Mouse (Mus musculus) CH12.LX (cell line): ENCODE data around the gene Rprd1b. TPM values are rescaled to one million over a fixed set of nuclear protein-coding genes. Genes with fewer than 3 reads are reported as not detected.

Experiments
- DNase-seq: peaks from one replicate; pipeline ENCODE4 v3.0.0-alpha.2; 2013; ENCODE audit errors: extremely low read depth
- H3K27ac ChIP-seq: 2 replicates; pipeline ENCODE4 v1.5.1; 2012; ENCODE audit warnings: low read depth, mild to moderate bottlenecking, control low read depth, moderate library complexity; ENCODE audit not compliant: insufficient read depth
- H3K27me3 ChIP-seq: replicated peaks from 2 replicates; pipeline ENCODE3; 2012; ENCODE audit warnings: inconsistent platforms
- H3K36me3 ChIP-seq, 2 experiments: replicated peaks in 1 of 2; 2 replicates each; pipeline versions ENCODE3 to v1.6.1; 2012; ENCODE audit warnings: inconsistent platforms in 1 of 2, low read length in 1 of 2, mild to moderate bottlenecking in 1 of 2, mixed read lengths in 1 of 2, moderate library complexity in 1 of 2; ENCODE audit not compliant: control insufficient read depth in 1 of 2, insufficient read depth in 1 of 2
- H3K4me1 ChIP-seq, 2 experiments: 2 replicates each; pipeline ENCODE4 v1.6.1; 2012; ENCODE audit warnings: inconsistent platforms in 1 of 2, moderate library complexity in 1 of 2; ENCODE audit not compliant: insufficient read depth in 2 of 2, control insufficient read depth in 1 of 2
- H3K4me2 ChIP-seq: 2 replicates; pipeline ENCODE4 v1.6.1; 2012; ENCODE audit warnings: low read depth, mild to moderate bottlenecking, control low read depth; ENCODE audit not compliant: poor library complexity, insufficient read depth, severe bottlenecking
- H3K4me3 ChIP-seq, 3 experiments: fragments of 150-350 bp in 1 of 3; sonication (generic) in 1 of 3; replicated peaks in 1 of 3; 2 replicates each; pipeline versions ENCODE3 to v1.5.1; 2011 to 2012; ENCODE audit warnings: low read depth in 2 of 3, low read length in 2 of 3, mild to moderate bottlenecking in 2 of 3, moderate library complexity in 2 of 3, control low read depth in 1 of 3, improper control_type of control experiment in 1 of 3, inconsistent platforms in 1 of 3, mixed read lengths in 1 of 3; ENCODE audit not compliant: poor library complexity in 1 of 3
- H3K79me2 ChIP-seq: replicated peaks from 2 replicates; pipeline ENCODE4 v1.6.1; 2012; ENCODE audit warnings: mild to moderate bottlenecking, moderate library complexity; ENCODE audit not compliant: control insufficient read depth, poor library complexity, insufficient read depth, severe bottlenecking; ENCODE audit errors: extremely low read depth
- H3K9ac ChIP-seq: 2 replicates; pipeline ENCODE4 v1.6.1; 2012; ENCODE audit warnings: low read depth, mild to moderate bottlenecking, control low read depth, moderate library complexity; ENCODE audit not compliant: insufficient read depth
- H3K9me3 ChIP-seq: replicated peaks from 2 replicates; pipeline ENCODE3; 2012; ENCODE audit warnings: low read length, inconsistent platforms, mixed read lengths
- BHLHE40 ChIP-seq: IDR thresholded peaks from 2 replicates; pipeline ENCODE4 v1.6.1; 2011; ENCODE audit warnings: mild to moderate bottlenecking, low read depth, low read length, improper control_type of control experiment
- CHD2 ChIP-seq: IDR thresholded peaks from 2 replicates; pipeline ENCODE4 v1.6.1; 2011; ENCODE audit warnings: low read length, improper control_type of control experiment
- ETS1 ChIP-seq: conservative IDR thresholded peaks from 2 replicates; pipeline ENCODE4 v1.6.1; 2012; ENCODE audit warnings: low read depth, mild to moderate bottlenecking, inconsistent platforms, low read length, improper control_type of control experiment, moderate library complexity
- HCFC1 ChIP-seq: IDR thresholded peaks from 2 replicates; pipeline ENCODE4 v1.6.1; 2012; ENCODE audit warnings: low read depth, mild to moderate bottlenecking, inconsistent platforms, low read length, improper control_type of control experiment
- IRF4 ChIP-seq: IDR thresholded peaks from 2 replicates; pipeline ENCODE4 v1.6.1; 2014; ENCODE audit warnings: low read depth, mild to moderate bottlenecking, inconsistent platforms, low read length, improper control_type of control experiment
- JUN ChIP-seq: IDR thresholded peaks from 2 replicates; pipeline ENCODE4 v1.6.1; 2011; ENCODE audit warnings: low read depth, mild to moderate bottlenecking, low read length, improper control_type of control experiment, moderate library complexity; ENCODE audit not compliant: insufficient read depth
- KAT2A ChIP-seq: IDR thresholded peaks from 2 replicates; pipeline ENCODE4 v1.6.1; 2012; ENCODE audit warnings: low read length, improper control_type of control experiment, inconsistent platforms; ENCODE audit not compliant: insufficient replicate concordance
- MAZ ChIP-seq: IDR thresholded peaks from 2 replicates; pipeline ENCODE4 v1.6.1; 2012; ENCODE audit warnings: low read depth, mild to moderate bottlenecking, inconsistent platforms, low read length, improper control_type of control experiment, moderate library complexity
- MXI1 ChIP-seq: IDR thresholded peaks from 2 replicates; pipeline ENCODE4 v1.6.1; 2011; ENCODE audit warnings: mild to moderate bottlenecking, low read depth, low read length, improper control_type of control experiment
- NELFE ChIP-seq: IDR thresholded peaks from 2 replicates; pipeline ENCODE4 v1.6.1; 2011; ENCODE audit warnings: low read depth, low read length, improper control_type of control experiment
- NRF1 ChIP-seq: IDR thresholded peaks from 2 replicates; pipeline ENCODE4 v1.6.1; 2014; ENCODE audit warnings: low read depth, mild to moderate bottlenecking, inconsistent platforms, low read length, improper control_type of control experiment, moderate library complexity
- POLR2AphosphoS2 ChIP-seq: IDR thresholded peaks from 2 replicates; pipeline ENCODE4 v1.6.1; 2011; ENCODE audit warnings: low read depth, low read length, improper control_type of control experiment
- RCOR1 ChIP-seq: conservative IDR thresholded peaks from 2 replicates; pipeline ENCODE4 v1.6.1; 2012; ENCODE audit warnings: low read depth, mild to moderate bottlenecking, inconsistent platforms, low read length, improper control_type of control experiment
- TCF12 ChIP-seq: IDR thresholded peaks from 2 replicates; pipeline ENCODE4 v1.6.1; 2014; ENCODE audit warnings: low read depth, mild to moderate bottlenecking, inconsistent platforms, low read length, improper control_type of control experiment
- USF2 ChIP-seq: conservative IDR thresholded peaks from 2 replicates; pipeline ENCODE4 v1.6.1; 2011; ENCODE audit warnings: low read depth, low read length, improper control_type of control experiment
- ZMIZ1 ChIP-seq: IDR thresholded peaks from 2 replicates; pipeline ENCODE4 v1.6.1; 2012; ENCODE audit warnings: low read depth, mild to moderate bottlenecking, inconsistent platforms, low read length, improper control_type of control experiment
- dilution Hi-C: fragments of 300-500 bp; cut with MboI; formaldehyde crosslinking; loops from 2 replicates; pipeline ENCODE4 v1.14.3; 2020; ENCODE audit warnings: low sequenced_read_pairs; ENCODE audit not compliant: extremely low pct_unique_long_range_greater_than_20kb, extremely low pct_ligation_motif_present
- in situ Hi-C: fragments of 300-500 bp; cut with MboI; formaldehyde crosslinking; loops from 3 replicates; pipeline ENCODE4 v1.14.3; 2019; ENCODE audit warnings: low sequenced_read_pairs, low pct_ligation_motif_present, low pct_unique_long_range_greater_than_20kb, mixed read lengths
- polyA plus RNA-seq: library from polyadenylated mRNA; unstranded; fragments of >175 nt; gene quantifications from 2 replicates; pipeline ENCODE4 v1.2.1, GENCODE M21; 2012; ENCODE audit warnings: low read depth; ENCODE audit not compliant: insufficient read length
- total RNA-seq, 2 experiments: library from RNA; depleted of rRNA; stranded (reverse); fragments of 300-350 nt in 1 of 2; fragments of >200 nt in 1 of 2; gene quantifications; 2 replicates each; pipeline ENCODE4 v1.2.3; 2012 to 2014

The Rprd1b gene
- total and polyA plus RNA-seq, 3 experiments = 11.8 to 33.1 (median 16.4) TPM

DNA sequence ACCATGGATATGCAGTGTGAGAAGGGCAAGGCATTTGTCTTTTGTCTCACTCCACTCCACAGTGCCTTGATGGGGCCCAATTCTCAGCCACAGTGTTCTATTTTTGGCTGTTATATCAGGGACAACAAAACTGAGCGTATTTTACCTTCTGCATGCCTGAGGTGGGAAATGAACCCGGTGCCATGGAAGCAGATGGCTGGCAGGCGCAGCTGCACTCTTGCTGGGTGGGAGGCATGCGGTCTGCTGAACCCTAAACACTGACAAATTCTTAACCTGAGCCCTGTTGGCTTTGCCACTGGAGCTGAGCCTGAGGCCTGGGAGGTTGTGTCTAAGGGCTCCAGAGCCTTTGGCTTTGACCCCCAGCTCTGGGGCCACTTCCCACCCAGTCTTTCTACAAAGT is 42.7 kb upstream of the Rprd1b start:
- Histone ChIP-seq H3K9ac (no peak overlapping the region), H3K4me2 (no peak overlapping the region), H3K79me2 (no peaks in the 10 kb centered on the region), H3K9me3 (no peaks in the 10 kb centered on the region), H3K27ac (no peak overlapping the region), H3K4me3 (no peak overlapping the region), H3K4me1 (peaks cover 0 to 14% of the 10 kb centered on the region in 2 experiments; a peak in 1 of 4 replicates), H3K36me3 (peaks cover 46 to 95% of the 10 kb centered on the region in 2 experiments), H3K27me3 (no peaks in the 10 kb centered on the region)
- in situ Hi-C loops = loop anchor here (10.0 kb wide), 1 partner anchor 351 kb away; no protein-coding TSS in a partner anchor
- no peak for TF ChIP-seq RCOR1
- no peak for TF ChIP-seq MAZ
- TF ChIP-seq CHD2 = no peak
- dilution Hi-C loops = no loop called here
- DNase-seq = no peak

GRCm38 (mm10) chr2:157986235-157986634 is 42.1 kb upstream of the Rprd1b start:
- DNase-seq = no peak
- no peak for TF ChIP-seq USF2
- TF ChIP-seq POLR2AphosphoS2 = no peak
- no peak for TF ChIP-seq TCF12
- no peak for TF ChIP-seq HCFC1
- no peak for TF ChIP-seq CHD2
- no peak for TF ChIP-seq JUN
- no peak for TF ChIP-seq ZMIZ1
- no peak for TF ChIP-seq MXI1
- TF ChIP-seq NRF1 = no peak
- no peak for TF ChIP-seq NELFE
- no peak for TF ChIP-seq KAT2A
- TF ChIP-seq ETS1 = no peak
- TF ChIP-seq RCOR1 = no peak
- TF ChIP-seq BHLHE40 = no peak
- no peak for TF ChIP-seq IRF4
- Histone ChIP-seq H3K36me3 (peaks cover 51 to 95% of the 10 kb centered on the region in 2 experiments), H3K4me1 (peaks cover 0 to 14% of the 10 kb centered on the region in 2 experiments; a peak in 1 of 4 replicates), H3K9ac (no peak overlapping the region), H3K4me2 (no peak overlapping the region), H3K4me3 (no peak overlapping the region), H3K27ac (no peak overlapping the region), H3K27me3 (no peaks in the 10 kb centered on the region), H3K79me2 (no peaks in the 10 kb centered on the region), H3K9me3 (no peaks in the 10 kb centered on the region)
- dilution Hi-C loops = no loop called here
- in situ Hi-C loops = loop anchor here (10.0 kb wide), 1 partner anchor 351 kb away; no protein-coding TSS in a partner anchor
